Mouse (Mus musculus) fat pad, adult 2 months (tissue): ENCODE results near the gene Aknad1.

Source experiments
- DNase-seq: peaks from one replicate; pipeline ENCODE4 v3.0.0-alpha.2; 2011; ENCODE audit warnings: low read depth, low spot score; ENCODE audit errors: extremely low read depth

Gene Aknad1

DNA sequence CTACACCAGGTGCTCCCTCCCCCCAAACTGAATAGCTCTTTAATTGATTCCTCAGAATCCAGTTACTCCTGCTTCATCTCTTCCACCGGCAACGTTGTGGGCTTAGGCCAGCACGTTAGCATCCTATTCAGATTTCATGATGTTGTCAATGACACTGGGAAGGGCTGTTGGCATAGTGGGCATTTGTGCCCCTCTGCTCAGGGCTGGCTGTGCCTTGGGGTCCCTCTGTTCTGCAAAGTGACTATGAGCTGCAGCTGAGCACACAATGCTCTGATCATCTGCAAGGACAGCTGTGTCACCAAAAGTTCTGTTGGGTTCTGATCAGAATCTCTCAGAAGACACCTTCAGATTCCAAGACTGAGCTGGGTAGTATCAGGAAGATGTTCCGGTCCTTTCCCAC is 4.6 kb downstream of the Aknad1 start:
- no peak for DNase-seq

- DNase-seq: no peak
These were observed 11.6 kb downstream of the Aknad1 start for GRCm38 (mm10) chr3:108751061-108751460.

DNA sequence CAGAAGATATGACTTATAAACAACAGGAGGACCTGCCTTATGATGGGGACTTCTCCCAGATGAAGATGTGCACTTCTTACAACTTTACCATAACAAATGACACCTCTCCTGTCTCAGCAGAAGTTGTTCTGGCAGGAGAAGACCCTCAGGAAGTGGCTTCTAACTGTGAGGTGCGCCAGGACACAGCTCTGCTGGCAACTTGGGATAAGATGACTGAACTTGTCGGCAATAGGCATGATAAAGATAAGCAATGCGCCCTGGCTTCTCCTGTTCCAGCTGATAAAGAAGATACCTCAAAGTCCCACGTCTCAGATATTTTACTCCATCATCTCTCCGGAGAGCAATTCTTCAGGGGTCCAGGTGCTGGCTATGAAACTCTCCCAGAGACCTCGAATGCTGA is 12.2 kb downstream of the Aknad1 start:
- DNase-seq: no peak

GRCm38 (mm10) chr3:108754541-108754940 is 15.1 kb downstream of the Aknad1 start:
- DNase-seq: no peak

DNA sequence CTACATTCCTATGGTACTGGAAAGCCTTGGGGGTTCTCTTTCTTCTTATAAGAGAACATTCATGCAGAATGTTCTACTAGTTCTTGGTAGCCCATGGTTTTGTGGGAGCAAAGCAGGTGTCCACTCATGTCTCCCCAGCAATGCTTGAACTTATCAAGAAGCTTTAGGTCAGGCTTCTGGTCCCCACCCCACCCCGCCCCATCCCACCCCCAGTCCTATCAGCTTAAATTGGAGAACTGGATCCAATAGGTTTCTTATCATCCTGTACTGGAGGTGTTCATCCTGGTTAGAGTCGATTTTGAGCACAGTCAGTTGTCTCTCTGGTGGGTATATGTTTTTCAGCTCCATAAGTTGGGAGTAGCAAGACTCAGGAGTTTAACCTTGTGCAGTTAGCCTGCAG is 16.1 kb downstream of the Aknad1 start:
- DNase-seq: no peak

DNA sequence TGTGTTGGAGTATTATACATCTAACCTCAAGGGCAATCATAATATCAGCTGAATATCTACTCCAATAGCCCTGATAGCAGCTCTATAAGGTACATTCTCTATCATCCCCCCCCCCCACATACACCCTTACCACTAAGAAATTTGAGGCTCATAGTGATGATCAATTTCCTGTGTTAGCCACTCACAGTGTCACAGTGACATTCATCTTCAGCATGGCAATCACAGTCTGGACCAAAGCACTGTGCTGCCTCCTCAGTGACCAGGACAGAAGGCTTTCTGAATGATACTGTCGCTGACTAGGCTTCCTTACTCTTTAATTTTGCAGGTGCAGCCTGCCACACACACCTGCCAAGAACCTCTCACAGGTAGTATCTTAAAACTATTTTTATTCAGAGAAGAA is 16.7 kb downstream of the Aknad1 start:
- DNase-seq: no peak

DNA sequence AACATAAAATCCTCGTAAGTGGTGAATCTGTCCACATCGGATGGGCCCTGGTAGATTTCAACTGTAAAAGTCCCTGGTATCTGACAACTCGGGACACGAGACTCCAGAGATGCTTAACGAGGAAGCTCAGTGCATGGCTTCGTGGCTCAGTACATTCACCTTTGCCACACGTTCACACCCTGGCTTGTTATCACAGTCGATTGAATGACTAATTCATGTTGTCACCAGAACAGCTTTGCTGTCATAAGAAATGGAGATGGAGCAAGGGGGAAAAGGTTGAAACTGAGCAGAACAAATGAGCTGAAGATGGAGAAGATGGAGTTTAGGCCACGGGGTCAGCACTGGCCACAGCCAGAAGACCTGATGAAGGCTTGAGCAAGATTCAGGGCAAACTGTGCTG is 18.1 kb downstream of the Aknad1 start:
- no peak for DNase-seq

DNA sequence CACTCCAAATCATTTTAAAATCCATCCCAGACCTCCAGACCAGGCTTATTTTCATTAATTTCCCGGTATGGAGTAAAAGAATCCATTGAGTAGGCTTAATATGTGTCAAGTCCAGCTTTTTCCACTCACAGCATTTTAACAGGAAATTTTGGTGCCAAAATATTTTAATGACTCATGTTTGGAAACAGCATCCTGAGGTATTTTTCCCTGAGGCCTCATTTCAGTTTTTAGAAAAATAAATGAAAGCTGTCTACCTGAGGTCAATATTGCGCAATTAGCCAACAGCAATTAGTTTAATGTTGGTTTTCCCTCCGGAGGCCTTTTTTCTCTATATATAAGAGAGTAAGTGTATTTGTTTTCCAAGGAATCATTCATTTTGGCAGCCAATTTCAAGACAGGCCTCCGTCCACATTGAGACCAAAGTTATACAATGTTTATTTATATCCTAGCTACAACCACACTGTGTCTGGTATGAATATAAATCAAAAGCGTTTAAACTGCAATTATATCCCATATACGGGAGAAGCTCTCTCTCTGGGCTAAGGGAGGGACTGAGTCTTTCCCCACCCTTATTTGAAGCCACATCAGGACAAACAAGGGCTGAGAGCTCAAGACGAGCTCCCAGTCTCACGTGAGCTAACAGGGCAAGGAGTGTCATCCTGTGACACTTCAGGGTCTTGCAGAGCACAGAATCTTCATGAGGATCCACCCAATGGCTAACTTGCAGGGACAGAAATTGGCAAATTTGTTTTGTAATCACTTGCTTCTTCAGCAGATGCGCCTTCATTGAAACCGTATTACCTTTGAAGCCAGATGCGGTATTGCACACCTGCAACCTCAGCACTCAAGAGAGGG is 20.3 kb downstream of the Aknad1 start:
- no peak for DNase-seq

DNA sequence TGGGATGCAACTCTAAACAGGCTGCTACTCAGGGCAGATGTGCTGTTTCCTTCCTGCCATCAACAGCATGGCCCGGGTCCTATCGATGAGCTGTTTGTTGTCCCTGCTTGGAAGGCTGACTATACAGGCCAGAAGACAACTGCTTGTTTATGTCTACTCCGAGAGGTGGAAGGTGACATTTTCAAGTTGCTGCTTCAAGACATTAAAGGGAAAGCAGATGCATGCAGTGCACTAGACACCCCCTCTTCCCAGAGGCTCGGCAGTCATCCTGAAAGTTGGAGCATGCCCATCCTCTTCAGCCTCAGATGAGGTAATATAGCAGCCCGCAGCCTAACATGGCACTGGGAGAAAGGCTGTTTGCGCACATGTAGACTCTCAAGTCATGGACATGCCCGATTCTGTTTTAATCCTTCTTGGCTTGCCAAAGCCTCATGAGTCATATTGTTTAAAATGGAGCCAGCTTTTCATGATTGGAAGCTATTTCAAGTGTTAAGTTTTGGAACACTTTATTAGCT is 23.2 kb downstream of the Aknad1 start:
- peak; percentile 96 for DNase-seq

DNA sequence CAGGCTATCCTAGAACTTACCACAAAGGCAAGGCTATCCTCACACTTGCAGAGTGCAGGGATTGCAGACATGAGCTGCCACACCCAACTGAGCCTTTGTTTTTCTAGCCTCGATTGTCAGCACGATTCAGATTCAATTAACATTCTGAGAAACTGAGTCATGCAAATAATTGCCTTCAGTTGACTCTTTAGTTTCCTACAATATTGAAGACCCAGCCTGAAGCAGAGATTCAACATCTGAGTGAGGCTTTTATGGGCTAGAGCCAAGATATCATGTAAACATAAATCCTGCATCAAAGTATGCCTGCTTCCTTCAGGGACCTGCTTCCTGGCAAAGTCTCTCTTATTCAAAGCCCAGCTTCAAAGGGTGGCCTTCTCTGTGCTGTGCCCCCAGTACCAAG is 24.2 kb downstream of the Aknad1 start:
- no peak for DNase-seq

- no peak for DNase-seq
These were observed 25.5 kb downstream of the Aknad1 start for GRCm38 (mm10) chr3:108764976-108765375.

DNA sequence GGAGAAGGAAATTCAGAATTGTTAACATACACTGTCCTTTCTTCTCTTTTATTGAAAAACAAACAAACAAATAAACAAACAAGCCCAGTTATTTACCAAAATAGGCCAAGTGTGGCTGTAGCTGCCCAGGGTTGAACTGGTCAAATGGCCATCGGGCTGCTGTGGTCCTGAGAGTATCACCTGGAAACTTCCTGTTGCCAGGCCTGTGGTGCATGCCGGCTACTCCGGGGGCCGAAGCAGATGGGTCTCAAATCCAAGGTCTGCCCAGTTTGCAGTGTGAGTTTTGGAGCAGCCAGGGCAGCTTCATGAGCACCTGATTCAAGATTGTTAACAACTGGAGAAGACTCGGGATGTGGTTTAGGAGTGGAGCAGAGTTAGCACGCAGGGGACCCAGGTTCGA is 26.0 kb downstream of the Aknad1 start:
- no peak for DNase-seq

- no peak for DNase-seq
These were observed 27.5 kb downstream of the Aknad1 start for GRCm38 (mm10) chr3:108766943-108767342.

- DNase-seq: no peak
These were observed 28.0 kb downstream of the Aknad1 start for GRCm38 (mm10) chr3:108767416-108767815.

GRCm38 (mm10) chr3:108769547-108769946 is 30.1 kb downstream of the Aknad1 start:
- no peak for DNase-seq

- peak; percentile 90 for DNase-seq
These were observed 31.4 kb downstream of the Aknad1 start for GRCm38 (mm10) chr3:108770725-108771368.

- no peak for DNase-seq
These were observed 32.8 kb downstream of the Aknad1 start for GRCm38 (mm10) chr3:108772211-108772610.

- no peak for DNase-seq
These were observed 33.4 kb downstream of the Aknad1 start for GRCm38 (mm10) chr3:108772811-108773210.

- no peak for DNase-seq
These were observed 39.5 kb downstream of the Aknad1 start for GRCm38 (mm10) chr3:108778761-108779540.

- DNase-seq: no peak
These were observed 41.9 kb downstream of the Aknad1 start for GRCm38 (mm10) chr3:108781238-108781883.

GRCm38 (mm10) chr3:108781884-108782270 is 42.4 kb downstream of the Aknad1 start:
- DNase-seq: no peak
